Mouse (Mus musculus): ENCODE data around the gene Zc3h12b. TPM values are rescaled to one million over a fixed set of nuclear protein-coding genes. Genes with fewer than 3 reads are reported as not detected.

The Zc3h12b gene
- polyA plus RNA-seq, 1 experiment, result 2.0 TPM

Other genes starting within 250 kb of the Zc3h12b start
- gene Asb12, start 153.7 kb upstream of the Zc3h12b start, polyA plus RNA-seq (2012; rRNA removed), result 0.06 and 0.15 TPM in 2 replicates
- not detected in 2 replicates for gene Pfn5, start 153.6 kb upstream of the Zc3h12b start, polyA plus RNA-seq (2012; rRNA removed)
- gene Zc4h2, start 53.2 kb upstream of the Zc3h12b start, polyA plus RNA-seq (2012; rRNA removed), result 9.1 and 10.0 TPM in 2 replicates
- gene Las1l, start 245.3 kb downstream of the Zc3h12b start, polyA plus RNA-seq (2012; rRNA removed), result 23.4 and 38.4 TPM in 2 replicates